Mouse (Mus musculus): Measurements from ENCODE around the gene Ppp4r4.
"Not testable (repeated sequence)": the region's sequence is repeated elsewhere in the genome, so short reads cannot be mapped to it uniquely, and the experiment has no call there.

Gene Ppp4r4

DNA sequence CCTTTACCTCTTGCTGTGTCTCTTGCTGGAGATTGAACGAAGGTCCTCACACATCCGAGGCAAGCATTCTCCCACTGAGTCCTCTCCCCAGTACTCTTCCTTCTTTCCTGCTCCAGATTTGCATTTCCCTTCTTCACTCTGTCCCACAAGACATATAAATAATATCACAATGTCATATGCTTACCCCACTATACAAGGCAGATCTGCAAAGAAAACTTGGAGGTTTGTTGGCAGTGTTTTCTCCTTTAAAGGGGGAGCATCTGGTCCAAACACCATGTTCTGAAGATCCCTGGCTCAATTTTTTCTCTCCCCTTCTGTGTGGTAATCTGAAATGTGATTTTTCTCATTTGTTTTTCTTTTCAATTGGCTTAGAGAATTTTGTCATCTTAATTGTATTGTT, 102.3 kb downstream of the Ppp4r4 start:
- DNase-seq (ENCODE audit: low read depth, low spot score), result no peak

DNA sequence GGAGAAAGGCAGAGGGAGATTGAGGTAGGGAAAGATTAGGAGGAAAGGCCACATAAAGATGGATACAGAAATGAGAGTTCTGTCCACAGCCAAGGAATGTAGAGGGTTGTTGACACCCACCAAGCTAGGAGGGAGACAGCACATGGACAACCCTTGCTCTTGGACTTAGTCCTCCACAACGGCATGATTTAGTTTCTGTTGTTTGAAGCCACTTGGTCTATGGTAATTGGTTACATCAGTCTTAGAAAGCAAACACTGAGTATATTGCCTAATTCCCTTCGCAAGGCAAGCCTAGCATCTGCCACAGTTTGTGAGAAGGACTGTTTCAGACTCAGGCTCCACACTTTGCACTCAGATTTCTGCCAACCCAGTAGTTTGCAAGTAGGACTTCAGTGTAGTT, 103.8 kb downstream of the Ppp4r4 start:
- DNase-seq (ENCODE audit: low read depth, low spot score), result no peak

DNA sequence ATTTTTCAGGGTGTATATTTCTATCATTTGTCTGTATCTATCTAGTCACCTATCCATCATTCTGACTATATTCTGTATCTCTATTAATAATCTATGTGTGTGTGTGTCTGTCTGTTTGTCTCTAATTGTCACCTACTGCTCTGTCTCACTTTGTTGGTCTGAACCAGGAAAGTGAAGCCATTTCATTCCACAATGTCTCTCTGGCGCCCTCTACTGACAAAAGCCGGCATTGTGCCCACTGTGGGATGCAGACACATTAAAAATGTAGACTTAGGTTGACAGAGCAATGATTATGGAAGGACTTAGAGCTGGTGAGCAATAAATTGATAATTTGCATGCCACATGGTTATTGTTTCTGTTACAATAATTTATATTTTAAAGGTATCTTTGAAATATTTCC, 111.3 kb downstream of the Ppp4r4 start:
- peak; percentile 17 for DNase-seq (ENCODE audit: low read depth, low spot score)

DNA sequence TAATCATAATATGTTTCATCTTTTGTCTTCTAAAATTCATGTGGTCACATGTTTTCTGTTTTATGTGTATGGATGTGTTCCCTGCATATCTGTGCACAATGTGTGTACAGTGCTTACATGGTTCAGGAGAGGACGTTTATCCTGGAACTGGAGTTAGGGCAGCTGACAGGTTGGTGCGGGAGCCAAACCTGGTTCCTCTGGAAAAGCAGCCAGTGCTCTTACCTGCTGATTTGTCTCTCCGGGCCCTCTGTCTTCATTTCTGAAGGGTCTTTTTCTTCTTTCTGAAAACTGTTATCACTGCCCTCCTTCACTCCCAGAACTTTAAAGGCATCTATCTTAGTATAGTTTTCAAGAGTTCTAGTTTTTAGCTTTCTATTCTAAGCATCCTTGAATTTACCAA, 111.7 kb downstream of the Ppp4r4 start:
- DNase-seq (ENCODE audit: low read depth, low spot score), result no peak

DNA sequence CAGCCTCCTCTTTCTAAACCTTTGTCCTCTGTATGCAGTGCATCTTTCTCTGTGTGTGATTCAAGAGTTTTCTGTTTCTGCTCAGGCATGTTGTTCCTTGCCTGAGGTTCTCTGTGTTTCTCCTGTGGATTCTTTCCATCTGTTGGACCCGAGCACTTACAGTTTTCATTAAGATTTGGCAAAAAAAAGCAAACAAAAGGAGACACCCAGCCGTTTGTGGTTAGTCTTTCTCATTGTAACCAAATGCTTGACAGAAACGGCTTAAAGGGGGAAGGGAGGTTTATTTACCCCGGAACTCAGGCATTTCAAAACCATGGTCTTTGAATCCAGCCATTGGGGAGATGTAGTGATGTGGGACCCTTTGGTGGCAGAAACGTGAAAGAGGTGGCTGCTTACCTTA, 112.5 kb downstream of the Ppp4r4 start:
- no peak for DNase-seq (ENCODE audit: low read depth, low spot score)

DNA sequence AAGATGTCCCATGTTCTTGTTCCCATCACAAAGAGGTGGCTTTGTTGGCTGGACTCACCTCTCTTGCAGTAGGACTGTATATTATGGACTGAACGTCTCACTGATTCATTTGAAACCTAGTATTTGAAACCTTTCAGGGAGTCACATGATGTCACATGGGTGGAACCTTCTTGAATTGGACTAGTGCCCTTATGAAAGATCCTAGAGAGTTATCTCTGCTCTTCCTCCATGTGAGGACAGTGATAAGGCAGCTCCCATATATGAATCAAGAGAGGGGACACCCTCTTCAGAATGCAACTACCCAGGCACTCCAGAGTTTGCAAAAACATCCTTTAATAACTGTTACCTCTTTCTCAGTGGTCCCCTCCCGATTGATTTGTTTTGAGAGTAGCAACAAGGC, 114.2 kb downstream of the Ppp4r4 start:
- DNase-seq (ENCODE audit: low read depth, low spot score), result no peak

DNA sequence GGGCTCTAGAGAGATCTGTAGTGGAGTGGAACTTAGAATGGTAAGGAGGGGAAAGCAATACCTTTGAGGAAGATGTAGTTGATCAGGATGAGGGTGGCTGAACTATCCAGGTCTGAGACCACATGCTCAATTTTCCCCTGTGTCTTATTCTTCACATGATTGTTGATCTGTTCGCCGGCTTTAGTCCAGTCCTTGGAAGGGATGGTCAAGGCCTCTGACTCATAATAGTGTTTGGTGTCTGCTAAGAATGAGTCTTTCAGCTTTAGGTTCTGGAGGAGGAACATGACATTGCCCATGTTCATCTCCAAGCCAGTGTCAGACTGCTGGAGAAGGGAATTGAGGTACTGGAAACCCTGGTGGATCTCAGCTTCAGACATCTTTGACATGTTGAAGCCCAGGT, 121.8 kb downstream of the Ppp4r4 start:
- no peak for DNase-seq (ENCODE audit: low read depth, low spot score)

DNA sequence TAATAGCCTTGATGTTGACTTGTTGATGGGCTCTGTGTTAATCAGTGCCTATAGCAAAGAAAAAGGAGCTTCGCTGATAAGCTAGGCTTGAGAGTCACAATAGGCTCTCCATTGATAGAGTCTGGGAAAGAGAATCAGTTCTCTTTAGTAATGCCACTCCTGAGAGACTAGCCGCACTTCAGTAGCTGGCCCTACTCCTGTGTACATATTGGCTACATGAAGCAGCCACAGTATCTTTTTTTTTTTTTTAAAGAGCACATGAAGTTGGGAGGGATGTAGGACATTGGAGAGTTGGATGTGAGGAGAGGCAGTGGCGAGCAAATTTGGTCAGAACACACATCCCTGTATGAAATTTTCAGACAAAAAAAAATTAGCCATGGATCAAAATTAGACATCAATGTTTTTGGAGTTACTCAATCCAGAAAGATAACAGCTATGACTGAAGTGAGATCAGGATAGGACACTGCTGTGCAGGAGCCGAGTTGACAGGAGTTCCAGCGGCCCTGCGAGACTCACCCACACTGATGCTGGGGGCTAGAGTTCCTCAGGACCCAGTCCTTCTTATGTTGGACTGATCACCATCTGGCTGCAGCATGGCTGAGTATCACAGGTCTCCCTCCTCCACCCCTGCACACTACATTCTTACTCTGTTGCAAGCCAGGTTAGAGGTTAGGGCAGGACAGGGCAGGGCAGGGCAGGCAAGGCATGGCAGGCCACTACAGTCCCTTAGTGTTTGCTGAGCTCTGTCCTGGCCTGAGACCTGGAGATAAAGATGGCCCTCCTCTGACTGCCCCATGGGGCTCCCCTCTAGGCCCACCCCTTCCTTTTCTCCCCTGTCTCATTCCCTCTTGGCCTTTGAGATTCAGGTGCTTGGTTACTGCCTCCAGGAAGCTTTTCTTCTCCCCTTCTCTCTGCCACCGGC, 123.3 kb downstream of the Ppp4r4 start:
- DNase-seq (ENCODE audit: low read depth, low spot score), result no peak

DNA sequence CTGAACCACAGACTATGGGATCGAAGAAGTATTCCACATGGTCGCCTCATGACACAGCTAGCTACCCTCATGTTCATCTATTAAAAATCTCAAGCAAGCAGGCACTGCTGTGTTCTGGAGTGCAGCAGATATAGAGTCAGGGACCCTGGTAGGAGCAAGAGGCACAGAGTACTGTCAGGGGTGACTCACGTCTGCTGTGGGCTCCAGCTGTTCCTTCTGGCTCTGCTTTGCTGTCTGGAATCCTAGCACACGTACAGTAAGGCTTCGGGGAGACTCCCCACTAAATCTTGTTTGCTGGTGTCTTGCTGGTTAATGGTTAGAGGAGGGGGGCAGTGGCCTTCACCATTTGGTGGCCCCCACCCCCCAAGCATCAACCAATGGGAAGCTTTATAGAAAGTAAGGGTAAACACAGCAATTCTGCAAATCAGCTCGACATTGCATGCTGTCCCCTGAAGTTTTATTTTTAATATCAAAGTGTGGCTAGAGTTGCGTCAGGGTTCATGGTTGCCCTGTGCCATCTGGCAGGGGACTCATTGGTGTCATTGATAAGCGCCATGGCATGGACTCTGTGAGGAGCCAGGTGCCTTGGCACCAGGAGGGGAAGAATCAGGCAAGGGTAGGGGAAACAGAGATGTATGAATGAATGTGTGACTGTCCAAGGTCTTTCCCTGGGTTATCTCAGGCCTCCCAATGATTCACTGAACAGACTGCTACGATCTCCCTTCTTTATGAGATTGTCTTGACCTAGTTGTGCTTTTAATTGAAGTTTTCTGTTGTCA, 125.0 kb downstream of the Ppp4r4 start, which contains the start of gene Serpina6:
TSS of gene Serpina6 (minus strand) at position 365 of the 779 bp plus-strand sequence.
- DNase-seq (ENCODE audit: low read depth, low spot score), result no peak

DNA sequence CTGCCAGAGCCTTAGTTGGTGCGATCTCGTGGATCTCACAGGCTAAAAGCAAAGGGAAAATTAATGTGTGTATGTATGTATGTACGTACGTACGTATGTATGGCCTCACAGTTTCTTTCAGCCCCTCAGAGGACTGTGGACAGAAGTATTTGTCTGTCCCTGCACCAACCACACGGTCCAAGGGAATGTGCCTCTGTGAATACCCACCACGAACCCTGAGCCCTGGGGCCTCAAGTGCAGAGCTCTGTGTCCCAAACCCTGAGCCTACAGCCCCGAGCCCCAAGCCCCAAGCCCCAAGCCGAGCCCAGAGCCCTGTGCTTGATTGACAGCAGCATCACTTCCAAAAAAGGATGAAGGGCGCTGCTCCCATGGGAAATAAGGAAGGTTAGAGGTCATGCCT, 125.9 kb downstream of the Ppp4r4 start:
- no peak for DNase-seq (ENCODE audit: low read depth, low spot score)

DNA sequence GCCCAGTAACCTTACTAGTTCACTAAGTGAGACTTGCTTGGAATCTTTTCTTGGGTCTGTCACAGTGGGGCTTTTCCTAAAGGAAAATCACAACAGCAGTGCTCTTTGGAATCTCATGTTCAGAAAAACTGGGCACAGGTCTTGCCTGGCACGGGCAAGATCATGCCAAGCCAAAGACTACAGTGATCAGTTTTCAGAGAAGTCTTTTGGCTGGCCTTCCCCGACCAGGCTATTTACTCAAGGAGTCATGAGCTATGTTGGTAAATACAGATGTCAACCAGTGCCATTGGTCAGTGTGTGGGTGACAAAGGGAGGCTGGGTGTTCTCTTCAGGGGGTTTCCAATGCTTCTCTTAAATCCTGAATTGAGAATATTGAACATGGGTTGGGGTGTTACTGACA, 127.1 kb downstream of the Ppp4r4 start:
- DNase-seq (ENCODE audit: low read depth, low spot score), result no peak

DNA sequence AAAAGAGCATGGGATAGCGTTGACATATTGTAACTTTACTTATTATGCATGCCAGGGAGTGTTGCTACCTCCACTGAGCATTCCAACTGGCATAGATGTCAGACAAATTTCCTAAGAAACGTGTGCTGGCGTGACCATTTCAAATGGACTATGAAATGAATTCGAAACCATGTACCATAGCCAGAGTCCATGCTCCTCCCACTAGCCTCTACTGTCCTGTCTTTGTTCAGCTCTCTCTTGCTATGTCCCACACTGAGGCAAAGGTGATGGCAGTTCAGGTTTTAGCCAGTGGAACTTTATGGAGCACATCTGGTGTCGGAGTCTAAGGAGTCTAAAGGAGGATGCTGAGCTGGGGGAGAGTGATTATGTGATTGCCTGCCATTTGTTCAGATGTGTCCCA, 128.0 kb downstream of the Ppp4r4 start:
- no peak for DNase-seq (ENCODE audit: low read depth, low spot score)

DNA sequence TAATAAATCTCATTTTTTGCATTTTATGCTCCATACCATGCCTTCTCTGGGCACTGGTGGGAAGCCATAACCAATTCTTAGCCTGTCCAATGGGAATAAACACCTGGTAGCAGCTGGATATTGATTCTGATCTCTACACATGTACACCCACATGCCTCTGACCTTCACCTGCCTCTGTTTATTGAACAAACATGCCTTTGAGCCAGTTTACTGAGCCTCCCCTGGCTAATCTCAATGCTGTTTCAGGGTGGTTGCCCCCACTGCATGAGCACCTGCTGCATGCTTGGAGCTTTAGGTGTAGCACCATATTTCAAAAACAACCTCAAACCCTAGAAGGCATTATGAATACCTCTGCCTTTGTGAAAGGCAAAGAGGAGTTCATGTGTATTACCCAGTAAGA, 130.0 kb downstream of the Ppp4r4 start:
- not testable (repeated sequence) for DNase-seq (ENCODE audit: low read depth, low spot score)

Data from c-Kit-negative CD71-positive TER-119-positive erythroid progenitor cells, embryonic 14.5 days (primary cell).